In genomic region chr5:33726081-33726647, GRCm38 (mm10) we compare ENCODE assay signal across 9 mouse cellular contexts. TPM values are rescaled to one million over a fixed set of nuclear protein-coding genes. Genes with fewer than 3 reads are reported as not detected.
DNase-seq lines count a peak whose midpoint lies in the region; ATAC-seq and TF ChIP-seq lines count a peak whose summit lies in the region.
"Had no signal": no experiment of that assay in that cellular context is flagged by ENCODE, and none has a peak within 500 bp of the region (broad histone marks: within the 10 kb centered on the region; RNA-seq: fewer than 3 reads in every experiment).

No protein-coding gene starts in this region.

- no peaks in the 10 kb centered on the region for H3K9me3 ChIP-seq in limb, embryonic 12.5 days
- no peaks in the 10 kb centered on the region for H3K9me3 ChIP-seq in limb, embryonic 10.5 days (replicated peaks)
- no peaks in the 10 kb centered on the region for H3K9me3 ChIP-seq in hindbrain, embryonic 10.5 days
- no peaks in the 10 kb centered on the region for H3K9me3 ChIP-seq in neural tube, embryonic 14.5 days (ENCODE audit: control insufficient read depth, low read length)

- no peak for ATAC-seq in limb, embryonic 12.5 days (ENCODE audit: insufficient number of reproducible peaks, insufficient read depth, low FRiP score, low TSS enrichment, low read depth)
- no peak for ATAC-seq in neural tube, embryonic 14.5 days (ENCODE audit: low read depth)
- ATAC-seq: Patski had no signal

- H3K4me2 ChIP-seq in limb, embryonic 12.5 days: 0 out of 2 replicates have a peak overlapping the region, but pooled peaks have one; percentile 96
- peak overlapping the region; percentile 78 for H3K4me2 ChIP-seq in neural tube, embryonic 14.5 days (ENCODE audit: low read depth, low read length)

- H3K27me3 ChIP-seq in limb, embryonic 12.5 days: peaks cover 84% of the 10 kb centered on the region
- H3K27me3 ChIP-seq in limb, embryonic 10.5 days (ENCODE audit: low read depth, poor library complexity, severe bottlenecking): peaks cover 93% of the 10 kb centered on the region
- peaks cover 93% of the 10 kb centered on the region for H3K27me3 ChIP-seq in hindbrain, embryonic 10.5 days (ENCODE audit: insufficient read depth, poor library complexity, severe bottlenecking)
- no peaks in the 10 kb centered on the region for H3K27me3 ChIP-seq in neural tube, embryonic 14.5 days (ENCODE audit: control insufficient read depth, insufficient read depth, low read length)
- H3K27me3 ChIP-seq: Patski had no signal

- no peak for DNase-seq in limb, embryonic 10.5 days (ENCODE audit: low spot score)
- DNase-seq in hindbrain, embryonic 10.5 days (ENCODE audit: low spot score): no peak
- no peak for DNase-seq in lung, adult 2 months
- no peak for DNase-seq in MN1 (ENCODE audit: low spot score)
- no peak for DNase-seq in gastrocnemius, adult 2 months
- DNase-seq: gastrocnemius, postnatal 10 days had no signal

- H3K36me3 ChIP-seq in limb, embryonic 12.5 days: peaks cover 42% of the 10 kb centered on the region
- H3K36me3 ChIP-seq in limb, embryonic 10.5 days: peaks cover 7% of the 10 kb centered on the region; the same call in 1 of the 2 replicates
- H3K36me3 ChIP-seq in hindbrain, embryonic 10.5 days: peaks cover 79% of the 10 kb centered on the region
- no peaks in the 10 kb centered on the region; the same call in 1 of the 2 replicates for H3K36me3 ChIP-seq in neural tube, embryonic 14.5 days (ENCODE audit: control insufficient read depth, insufficient read depth, low read length)

- H3K4me3 ChIP-seq in limb, embryonic 12.5 days (replicated peaks): no peak overlapping the region
- no peak overlapping the region for H3K4me3 ChIP-seq in limb, embryonic 10.5 days
- H3K4me3 ChIP-seq in hindbrain, embryonic 10.5 days: peak overlapping the region; percentile 71
- H3K4me3 ChIP-seq in lung, adult 2 months (replicated peaks; ENCODE audit: extremely low read depth, low read depth, low read length): no peak overlapping the region
- peak overlapping the region; percentile 15; the same call in 1 of the 2 replicates for H3K4me3 ChIP-seq in neural tube, embryonic 14.5 days (ENCODE audit: low read depth, low read length)
- H3K4me3 ChIP-seq in gastrocnemius, adult 2 months: no peak overlapping the region

- WGBS in limb, embryonic 12.5 days: 74% methylated on average over 7 of the region's 7 CpGs
- WGBS in limb, embryonic 10.5 days: 86% methylated on average over 7 of the region's 7 CpGs
- WGBS in hindbrain, embryonic 10.5 days: 80% methylated on average over 7 of the region's 7 CpGs
- 66% methylated on average over 7 of the region's 7 CpGs for WGBS in lung, adult 2 months
- 60% methylated on average over 7 of the region's 7 CpGs for WGBS in neural tube, embryonic 14.5 days

- TF ChIP-seq CTCF in lung, adult 2 months (IDR thresholded peaks at IDR 0.05; ENCODE audit: insufficient read depth, low read length): peak; percentile 17; the same call in 1 of the 2 replicates
- TF ChIP-seq CTCF in gastrocnemius, adult 2 months (IDR thresholded peaks at IDR 0.05): no peak

- TF ChIP-seq POLR2A in lung, adult 2 months (IDR thresholded peaks at IDR 0.05; ENCODE audit: borderline replicate concordance, extremely low read depth, low read depth, low read length): no peak

- H3K27ac ChIP-seq in limb, embryonic 12.5 days: no peak overlapping the region
- no peak overlapping the region for H3K27ac ChIP-seq in limb, embryonic 10.5 days
- H3K27ac ChIP-seq in hindbrain, embryonic 10.5 days: peak overlapping the region; percentile 36
- H3K27ac ChIP-seq in neural tube, embryonic 14.5 days (ENCODE audit: low read depth, low read length): no peak overlapping the region; the same call in 1 of the 2 replicates
- H3K27ac ChIP-seq in gastrocnemius, adult 2 months: no peak overlapping the region

- no peak overlapping the region for H3K9ac ChIP-seq in limb, embryonic 12.5 days (replicated peaks)
- no peak overlapping the region for H3K9ac ChIP-seq in neural tube, embryonic 14.5 days (replicated peaks; ENCODE audit: low read depth, low read length)

- H3K4me1 ChIP-seq in limb, embryonic 12.5 days (replicated peaks): peaks cover 34% of the 10 kb centered on the region
- peaks cover 50% of the 10 kb centered on the region for H3K4me1 ChIP-seq in limb, embryonic 10.5 days
- peaks cover 94% of the 10 kb centered on the region for H3K4me1 ChIP-seq in hindbrain, embryonic 10.5 days (replicated peaks)
- peaks cover 21% of the 10 kb centered on the region for H3K4me1 ChIP-seq in lung, adult 2 months (ENCODE audit: control insufficient read depth, insufficient read depth, low read length)
- 0 out of 2 replicates have a peak, but pooled peaks cover 10% of the 10 kb centered on the region for H3K4me1 ChIP-seq in neural tube, embryonic 14.5 days (ENCODE audit: control insufficient read depth, insufficient read depth, low read length)

- intact Hi-C loops in gastrocnemius, adult 2 months (cut with DNase I): no loop called here

RNA-seq across cellular contexts. Expression of gene Fgfr3, which starts 4.7 kb away (rescaled TPM):
- 24.5 and 28.0 TPM in 2 replicates for polyA plus RNA-seq in limb, embryonic 12.5 days (2016; fragmentation: Nextera tagmentation; extraction: Ambion mirVana)
- 4.9 and 10.5 TPM in 2 replicates for polyA plus RNA-seq in limb, embryonic 10.5 days (2016; fragmentation: Nextera tagmentation; extraction: Ambion mirVana)
- polyA plus RNA-seq in hindbrain, embryonic 10.5 days (2016; fragmentation: Nextera tagmentation; extraction: Ambion mirVana): 80.5 and 84.6 TPM in 2 replicates
- polyA plus RNA-seq in lung, adult 2 months (2012; rRNA removed): 237 and 258 TPM in 2 replicates
- 39.5 and 42.7 TPM in 2 replicates for polyA plus RNA-seq in neural tube, embryonic 14.5 days (2014; fragmentation: Nextera tagmentation; extraction: Ambion mirVana)
- 1 to 10 TPM; 3.0 to 7.6 TPM for total RNA-seq in gastrocnemius, adult 2 months (2021)

RNA-seq across cellular contexts. Expression of gene Letm1, which starts 56.5 kb away (rescaled TPM):
- polyA plus RNA-seq in limb, embryonic 12.5 days (2016; fragmentation: Nextera tagmentation; extraction: Ambion mirVana): 55.7 and 56.6 TPM in 2 replicates
- polyA plus RNA-seq in limb, embryonic 10.5 days (2016; fragmentation: Nextera tagmentation; extraction: Ambion mirVana): 65.0 and 66.8 TPM in 2 replicates
- 52.2 and 52.3 TPM in 2 replicates for polyA plus RNA-seq in hindbrain, embryonic 10.5 days (2016; fragmentation: Nextera tagmentation; extraction: Ambion mirVana)
- polyA plus RNA-seq in lung, adult 2 months (2012; rRNA removed): 41.8 and 47.5 TPM in 2 replicates
- polyA plus RNA-seq in neural tube, embryonic 14.5 days (2014; fragmentation: Nextera tagmentation; extraction: Ambion mirVana): 67.0 and 69.5 TPM in 2 replicates
- 10 to 100 TPM; 70.4 to 95.2 TPM for total RNA-seq in gastrocnemius, adult 2 months (2021)

Comparison
In these comparisons a context has a peak if more than half of its experiments do, and no peak if none do; other contexts are left out.
1. H3K4me3 ChIP-seq: peak in hindbrain, embryonic 10.5 days (single experiment) and neural tube, embryonic 14.5 days (single experiment); none in limb, embryonic 12.5 days (single experiment), limb, embryonic 10.5 days (single experiment), lung, adult 2 months (single experiment) and gastrocnemius, adult 2 months (single experiment).